Mouse (Mus musculus): ENCODE results near the gene Tpcn1.

Gene Tpcn1

GRCm38 (mm10) chr5:120609246-120609775, 20.8 kb upstream of the Tpcn1 start:
- DNase-seq (ENCODE audit: low spot score) = peak; percentile 64

GRCm38 (mm10) chr5:120607335-120607734, 18.9 kb upstream of the Tpcn1 start:
- DNase-seq (ENCODE audit: low spot score) = no peak

GRCm38 (mm10) chr5:120606590-120607200, 18.2 kb upstream of the Tpcn1 start:
- DNase-seq (ENCODE audit: low spot score) = peak; percentile 61

- DNase-seq (ENCODE audit: low spot score) = peak; percentile 95
Measured at GRCm38 (mm10) chr5:120605688-120606087, 17.2 kb upstream of the Tpcn1 start.

DNA sequence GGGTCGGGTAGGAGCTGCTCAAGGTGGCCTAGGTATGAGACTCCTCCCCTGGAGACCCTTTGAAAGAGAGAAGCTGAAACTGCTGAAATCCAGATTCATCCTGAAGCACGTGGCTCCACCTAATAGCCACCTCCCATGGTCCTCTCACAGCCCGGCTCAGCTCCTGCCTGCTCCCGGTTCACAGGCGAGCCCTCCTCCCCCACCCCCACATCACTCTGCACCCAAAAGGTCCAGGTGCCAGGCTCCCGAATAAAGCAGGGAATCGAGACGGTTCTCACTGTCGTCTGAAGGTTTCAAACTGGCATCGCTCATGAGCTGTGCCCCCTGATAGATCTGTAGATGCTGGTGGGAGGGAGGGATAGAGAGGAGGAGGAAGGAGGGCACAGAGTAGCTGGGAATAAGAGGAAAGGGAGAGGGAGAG, 16.8 kb upstream of the Tpcn1 start:
- DNase-seq (ENCODE audit: low spot score) = no peak

DNA sequence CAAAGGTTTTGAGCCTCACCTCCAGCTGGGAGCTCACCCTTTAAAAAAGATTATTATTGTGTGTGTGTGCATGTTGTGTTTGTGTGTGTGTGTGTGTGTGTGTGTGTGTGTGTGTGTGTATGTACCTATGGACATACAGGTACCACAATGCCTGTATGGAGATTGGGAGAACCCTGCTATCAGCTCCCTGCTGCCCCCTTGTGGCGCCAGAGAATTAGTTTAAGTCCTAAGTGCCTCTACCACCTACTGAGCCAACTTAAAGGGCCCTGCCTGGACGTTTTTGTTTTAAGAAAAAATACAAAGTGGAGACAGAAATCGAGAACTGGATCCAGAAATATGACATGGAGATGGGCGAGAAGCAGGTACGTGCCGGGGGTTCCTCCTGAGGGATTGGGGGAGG, 16.4 kb upstream of the Tpcn1 start:
- DNase-seq (ENCODE audit: low spot score) = peak; percentile 94

- DNase-seq (ENCODE audit: low spot score) = no peak
Measured at GRCm38 (mm10) chr5:120603515-120603914, 15.0 kb upstream of the Tpcn1 start.

DNA sequence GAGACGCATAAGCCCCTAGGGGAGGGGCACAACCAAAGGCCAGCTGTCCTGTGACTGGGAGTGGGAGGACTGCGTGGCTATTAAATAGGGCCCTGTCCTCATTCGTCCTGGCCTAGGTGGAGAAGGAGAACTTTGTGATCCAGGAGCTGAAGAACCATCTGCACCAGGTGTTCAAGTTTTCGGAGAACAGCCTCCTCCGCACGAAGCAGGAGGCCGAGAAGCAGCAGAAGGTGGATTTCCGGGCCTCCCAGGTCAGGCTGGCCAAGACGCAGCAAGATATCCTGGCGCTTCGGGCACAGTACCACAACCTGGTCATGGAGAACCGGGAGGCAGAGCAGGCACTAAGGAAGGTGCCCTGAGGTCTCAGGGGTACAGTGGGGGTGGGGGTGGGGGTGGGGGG, 13.7 kb upstream of the Tpcn1 start:
- DNase-seq (ENCODE audit: low spot score) = no peak

DNA sequence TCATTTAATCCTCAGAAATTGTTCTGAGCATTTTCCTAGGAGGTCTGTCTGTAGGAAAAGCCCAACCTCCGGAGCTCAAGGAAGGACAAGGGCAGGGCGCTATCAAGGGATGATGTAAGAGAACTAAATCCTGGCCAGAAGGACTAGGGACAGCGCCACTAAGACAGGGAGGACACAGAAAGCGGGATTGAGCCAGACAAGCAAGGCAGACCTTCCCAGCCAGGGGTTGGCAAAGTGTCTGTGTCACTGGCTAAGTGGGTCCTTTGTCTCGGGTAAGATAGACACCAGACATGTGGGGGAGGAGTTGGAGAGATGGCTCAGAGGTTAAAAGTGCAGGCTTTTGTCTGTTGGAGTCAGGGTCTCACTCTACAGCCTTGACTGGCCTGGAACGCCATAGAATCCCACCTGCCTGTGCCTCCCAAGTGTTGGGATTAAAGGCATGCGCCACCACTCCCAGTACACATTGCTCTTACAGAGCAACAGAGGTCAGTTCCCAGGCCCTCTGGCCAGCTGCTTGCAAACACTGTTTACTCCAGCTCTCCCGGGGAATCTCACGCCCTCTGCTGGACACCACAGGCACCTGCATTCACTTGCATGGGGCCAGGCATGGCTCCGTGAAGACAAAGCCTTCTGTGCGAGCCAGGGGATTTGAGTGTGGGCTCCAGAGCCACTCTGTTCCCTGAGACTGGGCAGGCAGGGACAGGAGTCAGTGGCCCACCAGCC, 12.6 kb upstream of the Tpcn1 start:
- peak; percentile 80 for DNase-seq (ENCODE audit: low spot score)

- no peak for DNase-seq (ENCODE audit: low spot score)
Measured at GRCm38 (mm10) chr5:120599625-120600024, 11.2 kb upstream of the Tpcn1 start.

DNA sequence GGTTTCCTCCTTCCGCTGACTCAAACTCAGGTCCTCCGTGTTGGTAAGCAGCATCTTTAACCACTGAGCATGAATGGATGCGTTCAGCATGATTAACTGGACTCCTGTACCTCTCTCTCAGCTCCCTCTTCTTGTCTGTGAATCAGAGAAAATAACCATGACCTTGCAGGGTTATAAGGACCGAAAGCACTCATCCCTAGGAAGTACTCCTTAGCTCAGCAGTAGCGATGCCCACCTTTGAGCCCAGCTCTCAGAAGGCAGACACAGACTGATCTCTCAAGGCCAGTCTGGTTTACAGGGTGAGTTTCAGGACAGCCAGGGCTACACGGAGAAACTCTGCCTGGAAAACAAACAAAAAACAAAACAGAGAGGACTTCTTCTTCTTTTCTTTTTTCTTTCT, 6.0 kb upstream of the Tpcn1 start:
- no peak for DNase-seq (ENCODE audit: low spot score)

GRCm38 (mm10) chr5:120592141-120592540, 3.7 kb upstream of the Tpcn1 start:
- DNase-seq (ENCODE audit: low spot score) = no peak

- DNase-seq (ENCODE audit: low spot score) = no peak
Measured at GRCm38 (mm10) chr5:120590356-120591010, 2.0 kb upstream of the Tpcn1 start.

GRCm38 (mm10) chr5:120587940-120588568, 419 bp downstream of the Tpcn1 start:
- DNase-seq (ENCODE audit: low spot score) = no peak

- no peak for DNase-seq (ENCODE audit: low spot score)
Measured at GRCm38 (mm10) chr5:120587616-120587926, 902 bp downstream of the Tpcn1 start.

- DNase-seq (ENCODE audit: low spot score) = peak; percentile 76
Measured at GRCm38 (mm10) chr5:120586741-120587615, 1.5 kb downstream of the Tpcn1 start.

GRCm38 (mm10) chr5:120584968-120585367, 3.5 kb downstream of the Tpcn1 start:
- DNase-seq (ENCODE audit: low spot score) = no peak

DNA sequence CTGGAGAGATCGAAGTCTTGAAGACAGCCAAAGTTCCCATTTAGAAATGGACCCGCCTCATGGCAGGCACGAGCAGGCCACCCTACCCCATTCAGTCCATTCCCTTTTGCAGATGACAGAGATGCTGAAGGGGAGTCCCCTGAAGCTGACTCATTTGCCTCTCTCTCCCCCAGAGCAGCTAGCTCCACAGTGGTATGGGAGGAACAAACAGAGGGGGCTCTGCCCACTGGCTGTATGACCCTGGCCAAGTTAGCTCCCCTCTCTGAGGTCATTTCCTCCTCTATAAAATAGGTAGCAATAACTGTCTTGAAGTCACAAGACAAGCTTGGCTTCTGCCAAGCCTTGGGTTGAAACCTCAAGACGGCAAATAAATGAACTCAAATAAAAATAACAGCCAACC, 5.0 kb downstream of the Tpcn1 start:
- no peak for DNase-seq (ENCODE audit: low spot score)

DNA sequence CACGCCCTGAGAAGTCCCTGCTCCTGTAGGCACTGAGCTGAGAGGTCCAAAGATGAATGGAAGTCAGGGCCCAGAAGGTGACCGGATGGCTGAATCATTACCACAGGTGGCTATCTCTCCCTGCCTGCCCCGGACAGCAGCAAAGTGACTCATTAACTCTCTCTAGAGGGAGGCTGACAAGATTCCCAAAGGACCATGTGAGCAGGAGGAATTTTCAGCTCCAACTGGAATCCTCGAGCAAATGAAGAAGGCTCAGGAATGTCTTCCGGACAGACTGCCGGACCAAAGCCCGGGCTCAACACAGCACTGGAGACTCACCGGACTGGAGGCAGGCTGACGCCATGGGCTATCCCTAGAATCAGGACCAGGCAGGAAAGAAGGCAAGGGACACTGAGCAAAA, 6.5 kb downstream of the Tpcn1 start:
- no peak for DNase-seq (ENCODE audit: low spot score)

- no peak for DNase-seq (ENCODE audit: low spot score)
Measured at GRCm38 (mm10) chr5:120579898-120580626, 8.4 kb downstream of the Tpcn1 start.
